In the genomic region with DNA sequence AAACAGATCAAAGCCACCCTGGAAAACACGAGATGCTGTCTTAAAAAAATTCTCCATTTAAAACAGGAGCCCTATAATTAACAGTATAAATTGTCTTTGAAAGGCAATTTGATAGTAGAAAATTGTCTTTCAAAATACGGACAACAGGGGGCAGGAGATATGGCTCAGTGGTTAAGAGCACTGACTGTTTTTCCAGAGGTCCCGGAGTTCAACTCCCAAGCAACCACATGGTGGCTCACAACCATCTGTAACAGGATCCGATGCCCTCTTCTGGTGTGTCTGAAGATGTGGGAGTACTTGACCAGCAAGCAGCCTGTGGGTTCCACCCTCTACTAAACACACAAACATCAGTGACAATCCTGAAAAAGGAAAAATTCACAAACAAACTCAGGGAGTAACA, we compare ENCODE assay signal across 23 mouse cellular contexts.
A peak's percentile ranks its signal among the peaks of the same experiment; 100 is the strongest.
DNase-seq lines count a peak whose midpoint lies in the region; ATAC-seq and TF ChIP-seq lines count a peak whose summit lies in the region.
"Had no signal": no experiment of that assay in that cellular context is flagged by ENCODE, and none has a peak within 500 bp of the region (broad histone marks: within the 10 kb centered on the region; RNA-seq: fewer than 3 reads in every experiment).

No protein-coding gene starts in this region.

- no peak overlapping the region for H3K4me2 ChIP-seq in kidney, embryonic 14.5 days (replicated peaks; ENCODE audit: low read depth, low read length)
- no peak overlapping the region for H3K4me2 ChIP-seq in liver, postnatal 0 days (ENCODE audit: low read depth, low read length)
- H3K4me2 ChIP-seq: embryonic facial prominence, embryonic 13.5 days; limb, embryonic 12.5 days; liver, embryonic 15.5 days; midbrain, embryonic 15.5 days; neural tube, embryonic 15.5 days had no signal

- DNase-seq in kidney, postnatal 36 days = no peak
- no peak for DNase-seq in liver, postnatal 0 days
- DNase-seq in liver (no peak), NIH3T3 (ENCODE audit: low read depth) (peak; percentile 46)
- DNase-seq in adrenal gland, postnatal 36 days = no peak
- DNase-seq: adrenal gland, adult 8-10 months; cerebellum, adult 11-12 months; cerebellum, postnatal 14 days; gastrocnemius, postnatal 25 days; kidney, postnatal 10 days; layer of hippocampus, adult 9-11 months; right cerebral cortex, postnatal 14 days; thymus, adult 2 months had no signal

- 0 out of 2 replicates have a peak, but pooled peaks cover 6% of the 10 kb centered on the region for H3K4me1 ChIP-seq in kidney, embryonic 14.5 days (ENCODE audit: control insufficient read depth, insufficient read depth, low read length)
- H3K4me1 ChIP-seq in liver, postnatal 0 days (ENCODE audit: insufficient read depth) = 0 out of 2 replicates have a peak, but pooled peaks cover under 1% of the 10 kb centered on the region
- H3K4me1 ChIP-seq in small intestine, adult 2 months (ENCODE audit: control insufficient read depth, insufficient read depth, insufficient read length, low read length) = peaks cover 20% of the 10 kb centered on the region
- H3K4me1 ChIP-seq: midbrain, embryonic 15.5 days had no signal

- no peak for ATAC-seq in kidney, embryonic 14.5 days (ENCODE audit: low FRiP score, low TSS enrichment)
- no peak for ATAC-seq in liver, postnatal 0 days
- ATAC-seq: forebrain, embryonic 14.5 days; midbrain, embryonic 15.5 days had no signal

- no peaks in the 10 kb centered on the region for H3K9me3 ChIP-seq in kidney, embryonic 14.5 days (ENCODE audit: control insufficient read depth, low read length)
- no peaks in the 10 kb centered on the region for H3K9me3 ChIP-seq in liver, postnatal 0 days (ENCODE audit: low read length)
- H3K9me3 ChIP-seq: embryonic facial prominence, embryonic 13.5 days; G1E; limb, embryonic 12.5 days; liver, embryonic 15.5 days; midbrain, embryonic 15.5 days; neural tube, embryonic 15.5 days had no signal

- H3K36me3 ChIP-seq in kidney, embryonic 14.5 days (ENCODE audit: control insufficient read depth, insufficient read depth, low read length) = no peaks in the 10 kb centered on the region
- H3K36me3 ChIP-seq in liver, postnatal 0 days (replicated peaks; ENCODE audit: insufficient read depth, low read length) = no peaks in the 10 kb centered on the region
- no peaks in the 10 kb centered on the region for H3K36me3 ChIP-seq in small intestine, adult 2 months (ENCODE audit: control insufficient read depth, insufficient read depth, low read length)
- H3K36me3 ChIP-seq: embryonic facial prominence, embryonic 13.5 days; G1E; limb, embryonic 12.5 days; liver, embryonic 15.5 days; midbrain, embryonic 15.5 days; neural tube, embryonic 15.5 days had no signal

- TF ChIP-seq EP300 in liver, postnatal 0 days (IDR thresholded peaks at IDR 0.05; ENCODE audit: low read depth) = no peak

- H3K27me3 ChIP-seq in kidney, embryonic 14.5 days (ENCODE audit: control insufficient read depth, insufficient read depth, low read length) = no peaks in the 10 kb centered on the region
- H3K27me3 ChIP-seq in liver, postnatal 0 days (ENCODE audit: insufficient read depth, low read length) = no peaks in the 10 kb centered on the region
- H3K27me3 ChIP-seq in small intestine, adult 2 months (ENCODE audit: control insufficient read depth, insufficient read depth, low read length) = no peaks in the 10 kb centered on the region
- H3K27me3 ChIP-seq: embryonic facial prominence, embryonic 13.5 days; limb, embryonic 12.5 days; liver, embryonic 15.5 days; megakaryocyte, embryonic 14.5 days; midbrain, embryonic 15.5 days; neural tube, embryonic 15.5 days had no signal

- H3K27ac ChIP-seq in kidney, embryonic 14.5 days (ENCODE audit: low read depth, low read length) = peak overlapping the region; percentile 73; the same call in 1 of the 2 replicates
- H3K27ac ChIP-seq in liver, postnatal 0 days (ENCODE audit: low read depth) = no peak overlapping the region
- H3K27ac ChIP-seq in small intestine, adult 2 months (ENCODE audit: insufficient read depth, low read depth, low read length) = no peak overlapping the region
- H3K27ac ChIP-seq: embryonic facial prominence, embryonic 13.5 days; limb, embryonic 12.5 days; liver, embryonic 15.5 days; midbrain, embryonic 15.5 days; neural tube, embryonic 15.5 days had no signal

- H3K9ac ChIP-seq in kidney, embryonic 14.5 days (ENCODE audit: low read depth, low read length) = no peak overlapping the region
- H3K9ac ChIP-seq in liver, postnatal 0 days (replicated peaks) = no peak overlapping the region
- H3K9ac ChIP-seq: embryonic facial prominence, embryonic 13.5 days; limb, embryonic 12.5 days; liver, embryonic 15.5 days; midbrain, embryonic 15.5 days; neural tube, embryonic 15.5 days had no signal

- 0 out of 2 replicates have a peak, but pooled peaks have one; percentile 1 for TF ChIP-seq CTCF in liver, postnatal 0 days (IDR thresholded peaks at IDR 0.05; ENCODE audit: low read depth)
- peak; percentile 25; the same call in 1 of the 2 replicates for TF ChIP-seq CTCF in small intestine, adult 2 months (IDR thresholded peaks at IDR 0.05; ENCODE audit: extremely low read depth, insufficient read length, insufficient replicate concordance, low read depth, low read length)

- 47% methylated on average over 4 of the region's 4 CpGs for WGBS in kidney, embryonic 14.5 days
- WGBS in liver, postnatal 0 days (ENCODE audit: insufficient replicate concordance) = 67% methylated on average over 4 of the region's 4 CpGs
- 86% methylated on average over 4 of the region's 4 CpGs for WGBS in small intestine, adult 2 months

- no peak overlapping the region for H3K4me3 ChIP-seq in kidney, embryonic 14.5 days (ENCODE audit: low read length)
- no peak overlapping the region for H3K4me3 ChIP-seq in liver, postnatal 0 days (ENCODE audit: low read depth, low read length)
- no peak overlapping the region for H3K4me3 ChIP-seq in small intestine, adult 2 months (ENCODE audit: low read depth, low read length)
- H3K4me3 ChIP-seq: embryonic facial prominence, embryonic 13.5 days; limb, embryonic 12.5 days; liver, embryonic 15.5 days; megakaryocyte, embryonic 14.5 days; midbrain, embryonic 15.5 days; neural tube, embryonic 15.5 days had no signal

- no peak for TF ChIP-seq POLR2A in small intestine, adult 2 months (IDR thresholded peaks at IDR 0.05; ENCODE audit: low read depth, low read length)
